Mouse (Mus musculus): Measurements from ENCODE around the gene Pltp.
"Not testable (repeated sequence)": the region's sequence is repeated elsewhere in the genome, so short reads cannot be mapped to it uniquely, and the experiment has no call there.

Pltp gene

DNA sequence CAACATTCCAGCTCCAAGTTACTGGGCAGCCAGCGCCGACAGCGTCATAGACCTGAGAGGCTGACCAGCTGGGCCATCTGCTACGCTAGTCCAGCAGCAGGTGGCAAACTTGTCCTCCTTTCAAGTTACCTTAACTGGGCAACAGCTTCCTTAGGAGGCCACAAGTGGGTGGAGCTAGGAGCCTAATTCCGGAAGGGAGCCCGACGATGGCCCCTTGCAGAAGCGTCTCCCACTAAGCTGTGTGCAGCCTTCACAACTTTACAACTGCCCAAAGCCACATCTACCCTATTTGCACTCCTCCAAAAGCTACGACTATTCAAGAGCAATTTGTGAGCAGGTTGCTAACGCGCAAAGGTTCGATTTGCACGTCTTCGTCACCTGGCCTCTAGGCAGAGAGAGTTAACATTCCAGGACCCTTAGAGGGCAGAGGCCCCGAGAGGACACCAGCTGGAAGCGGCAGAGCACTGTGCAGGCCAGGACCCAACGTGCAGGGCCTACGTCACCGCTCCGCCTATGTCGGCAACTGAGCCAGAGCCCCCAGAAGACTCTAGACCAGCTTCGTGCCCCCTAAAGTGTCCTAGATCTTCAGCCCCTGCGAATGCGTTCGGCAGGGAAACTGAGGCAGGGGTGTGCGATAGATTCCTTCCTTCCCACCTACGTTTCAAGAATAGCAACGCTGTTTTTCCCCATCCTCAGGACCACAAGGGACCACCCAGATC is 21.2 kb upstream of the Pltp start:
- peak; percentile 87 for DNase-seq

GRCm38 (mm10) chr2:164877376-164878215 is 20.1 kb upstream of the Pltp start:
- peak; percentile 44 for DNase-seq

- not testable (repeated sequence) for DNase-seq
Observed at GRCm38 (mm10) chr2:164875648-164876047, 18.1 kb upstream of the Pltp start.

GRCm38 (mm10) chr2:164874239-164874769 is 16.8 kb upstream of the Pltp start:
- DNase-seq: no peak

- no peak for DNase-seq
Observed at GRCm38 (mm10) chr2:164873621-164874020, 16.1 kb upstream of the Pltp start.

DNA sequence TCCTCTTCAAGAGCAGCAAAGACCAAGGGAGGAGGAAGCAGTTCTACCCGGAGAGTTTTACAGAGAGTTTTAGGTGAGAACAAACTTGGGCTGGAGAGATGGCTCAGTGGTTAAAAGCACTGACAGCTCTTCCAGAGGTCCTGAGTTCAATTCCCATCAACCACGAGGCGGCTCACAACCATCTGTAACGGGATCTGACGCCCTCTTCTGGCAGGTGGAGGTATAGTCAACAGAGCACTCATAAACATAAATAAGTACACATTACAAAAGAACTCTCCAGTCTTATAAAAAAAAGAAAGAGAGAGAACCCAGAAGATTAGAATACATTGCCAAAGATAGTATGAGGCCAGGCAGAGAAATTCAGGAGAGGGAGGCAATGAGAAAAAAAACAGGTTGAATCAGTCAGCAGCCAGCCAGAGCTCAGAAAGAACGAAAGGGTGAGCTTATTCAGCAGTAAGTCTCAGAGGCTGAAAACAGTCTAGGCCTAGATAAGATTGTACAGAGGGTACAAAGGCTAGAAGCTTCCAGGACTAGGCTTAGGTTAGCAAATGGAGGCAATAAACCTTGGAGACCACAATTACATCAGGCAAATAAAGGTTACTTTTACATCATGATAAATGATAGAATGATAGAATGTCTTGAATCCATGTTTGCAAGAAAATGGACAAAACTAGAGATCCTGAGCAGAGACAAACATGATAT is 14.2 kb upstream of the Pltp start:
- DNase-seq: no peak

GRCm38 (mm10) chr2:164868491-164868890 is 11.0 kb upstream of the Pltp start:
- DNase-seq: no peak

DNA sequence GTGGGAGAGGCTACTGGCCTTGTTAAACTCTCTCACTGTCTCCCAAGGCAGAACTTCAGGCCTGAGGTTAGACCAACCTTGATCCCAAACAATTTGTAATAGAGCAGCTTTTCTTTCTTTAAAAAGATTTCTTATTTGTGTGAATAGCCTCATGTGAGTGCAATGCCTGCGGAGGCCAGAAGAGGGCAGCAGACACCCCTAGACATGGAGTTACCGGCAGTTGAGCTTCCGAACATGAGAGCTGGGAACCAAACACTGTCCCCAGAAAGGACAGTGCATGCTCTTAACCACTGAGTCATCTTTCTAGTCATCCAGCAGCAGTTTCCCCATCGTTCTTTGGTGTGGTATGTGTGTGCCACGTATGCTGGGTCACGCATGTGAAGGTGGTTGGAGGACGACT is 10.1 kb upstream of the Pltp start:
- no peak for DNase-seq

- no peak for DNase-seq
Observed at GRCm38 (mm10) chr2:164866741-164867551, 9.4 kb upstream of the Pltp start.

DNA sequence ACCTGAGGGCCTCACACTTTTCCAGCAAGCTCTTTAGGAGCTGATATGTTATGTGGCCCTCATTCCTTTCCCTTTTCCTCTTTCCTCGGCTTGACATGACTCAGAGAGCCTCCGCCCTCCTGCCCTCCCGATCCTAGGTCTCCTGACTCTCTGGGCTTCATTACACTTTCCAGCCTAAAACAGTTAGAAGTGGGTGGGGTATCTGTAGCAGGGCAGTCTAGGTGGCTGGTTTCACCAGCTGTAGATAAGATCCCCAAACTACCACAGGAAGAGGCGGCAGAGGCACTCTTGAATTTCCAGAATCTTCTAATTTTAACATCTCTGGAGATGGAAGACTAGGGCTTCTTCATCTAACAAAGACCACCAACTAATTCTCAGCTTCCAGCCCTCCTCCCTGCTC is 7.1 kb upstream of the Pltp start:
- DNase-seq: no peak

DNA sequence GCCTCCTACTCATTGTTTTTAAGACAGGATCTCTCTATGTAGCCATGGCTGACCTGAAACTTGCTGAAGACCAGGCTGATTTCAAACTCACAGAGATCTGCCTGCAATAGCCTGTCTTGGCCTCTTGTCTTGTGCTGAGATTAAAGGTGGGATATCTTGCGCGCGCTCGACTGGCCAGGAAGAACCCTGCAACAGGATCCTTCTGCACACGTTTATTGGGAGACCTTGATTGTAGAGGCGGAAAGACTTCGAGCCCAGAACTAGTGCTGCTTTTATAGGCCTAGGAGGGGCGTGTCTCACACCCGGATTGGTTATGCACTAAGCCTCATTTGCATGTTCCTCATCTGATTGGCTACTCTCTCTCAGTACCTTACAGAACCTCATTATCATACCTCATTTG is 5.9 kb upstream of the Pltp start:
- DNase-seq: not testable (repeated sequence)

GRCm38 (mm10) chr2:164862179-164862861 is 4.8 kb upstream of the Pltp start:
- no peak for DNase-seq

GRCm38 (mm10) chr2:164861094-164861493 is 3.6 kb upstream of the Pltp start:
- no peak for DNase-seq

- DNase-seq: no peak
Observed at GRCm38 (mm10) chr2:164859640-164860432, 2.3 kb upstream of the Pltp start.

DNA sequence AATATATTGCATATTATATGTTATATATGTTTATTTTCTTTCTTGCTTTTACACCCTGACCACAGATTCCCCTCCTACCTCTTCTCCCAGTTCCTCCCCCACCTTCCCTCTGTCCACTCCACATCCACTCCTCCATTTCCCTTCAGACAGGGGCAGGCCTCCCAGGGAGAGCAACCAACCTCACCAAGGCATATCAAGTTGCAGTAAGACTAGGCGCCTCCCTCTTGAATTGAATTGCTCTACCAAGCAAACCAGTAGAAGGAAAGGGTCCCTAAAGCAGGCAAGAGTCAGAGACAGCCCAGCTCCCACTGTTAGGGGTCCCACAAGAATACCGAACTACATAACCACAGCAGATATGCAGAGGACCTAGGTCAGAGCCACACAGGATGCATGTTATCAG is 1.6 kb upstream of the Pltp start:
- DNase-seq: no peak

- no peak for DNase-seq
Observed at GRCm38 (mm10) chr2:164857842-164858553, 487 bp upstream of the Pltp start.

- no peak for DNase-seq
Observed at GRCm38 (mm10) chr2:164856309-164857100, 1.0 kb downstream of the Pltp start.

DNA sequence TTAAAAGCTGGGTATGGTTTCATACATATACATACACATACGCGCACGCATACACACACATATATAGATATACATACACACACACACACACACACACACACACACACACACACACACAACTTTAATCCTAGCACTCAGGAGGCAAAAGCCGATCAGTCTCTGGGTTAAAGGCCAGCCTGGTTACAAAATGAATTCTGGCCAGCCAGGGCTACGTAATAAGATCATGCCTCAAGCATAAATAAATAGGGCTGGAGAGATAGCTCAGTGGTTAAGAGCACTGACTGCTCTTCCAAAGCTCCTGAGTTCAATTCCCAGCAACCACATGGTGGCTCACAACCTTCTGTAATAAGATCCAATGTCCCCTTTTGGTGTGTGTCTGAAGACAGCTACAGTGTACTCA is 1.9 kb downstream of the Pltp start:
- not testable (repeated sequence) for DNase-seq

- DNase-seq: no peak
Observed at GRCm38 (mm10) chr2:164850061-164850460, 7.5 kb downstream of the Pltp start.
